Mouse (Mus musculus): Measurements from ENCODE around the gene Rsph1. TPM values are rescaled to one million over a fixed set of nuclear protein-coding genes. Genes with fewer than 3 reads are reported as not detected.

The Rsph1 gene
- polyA plus RNA-seq, 1 experiment: 2.7 TPM

- DNase-seq: no peak
- H3K4me3 ChIP-seq (replicated peaks; ENCODE audit: insufficient read depth, low read depth, low read length): no peak overlapping the region
- TF ChIP-seq CTCF (IDR thresholded peaks at IDR 0.05; ENCODE audit: borderline replicate concordance, insufficient read depth, low read depth, low read length): peak; percentile 31; the same call in 1 of the 2 replicates
- TF ChIP-seq POLR2A (IDR thresholded peaks at IDR 0.05; ENCODE audit: borderline replicate concordance, insufficient read depth, low read length): no peak
Observed at GRCm38 (mm10) chr17:31242764-31243163, 34.4 kb downstream of the Rsph1 start.

GRCm38 (mm10) chr17:31241156-31241555, 36.0 kb downstream of the Rsph1 start:
- H3K27ac ChIP-seq (ENCODE audit: insufficient read depth, low read length): no peak overlapping the region
- TF ChIP-seq POLR2A (IDR thresholded peaks at IDR 0.05; ENCODE audit: borderline replicate concordance, insufficient read depth, low read length) (no peak), CTCF (IDR thresholded peaks at IDR 0.05; ENCODE audit: borderline replicate concordance, insufficient read depth, low read depth, low read length) (no peak)
- H3K4me3 ChIP-seq (replicated peaks; ENCODE audit: insufficient read depth, low read depth, low read length): no peak overlapping the region
- WGBS: 86% methylated on average over 8 of the region's 8 CpGs
- no peaks in the 10 kb centered on the region for H3K4me1 ChIP-seq (ENCODE audit: control insufficient read depth, insufficient read depth, low read length)
- no peak for DNase-seq
- H3K27me3 ChIP-seq (ENCODE audit: control insufficient read depth, insufficient read depth, low read length): no peaks in the 10 kb centered on the region

More at GRCm38 (mm10) chr17:31242764-31243163, 34.4 kb downstream of the Rsph1 start:
- no peaks in the 10 kb centered on the region for H3K27me3 ChIP-seq (ENCODE audit: control insufficient read depth, insufficient read depth, low read length)
- H3K4me1 ChIP-seq (ENCODE audit: control insufficient read depth, insufficient read depth, low read length): no peaks in the 10 kb centered on the region
- H3K27ac ChIP-seq (ENCODE audit: insufficient read depth, low read length): no peak overlapping the region
- 0% methylated on average over 1 of the region's 1 CpGs for WGBS

- WGBS: 76% methylated on average over 7 of the region's 7 CpGs
- Histone ChIP-seq H3K4me1 (ENCODE audit: control insufficient read depth, insufficient read depth, low read length) (no peaks in the 10 kb centered on the region), H3K4me3 (replicated peaks; ENCODE audit: insufficient read depth, low read depth, low read length) (no peak overlapping the region), H3K27me3 (ENCODE audit: control insufficient read depth, insufficient read depth, low read length) (no peaks in the 10 kb centered on the region), H3K27ac (ENCODE audit: insufficient read depth, low read length) (no peak overlapping the region)
- TF ChIP-seq CTCF (IDR thresholded peaks at IDR 0.05; ENCODE audit: borderline replicate concordance, insufficient read depth, low read depth, low read length) (no peak), POLR2A (IDR thresholded peaks at IDR 0.05; ENCODE audit: borderline replicate concordance, insufficient read depth, low read length) (no peak)
- no peak for DNase-seq
Observed at GRCm38 (mm10) chr17:31238234-31239020, 38.8 kb downstream of the Rsph1 start.

GRCm38 (mm10) chr17:31235915-31236314, 41.3 kb downstream of the Rsph1 start:
- Histone ChIP-seq H3K27ac (ENCODE audit: insufficient read depth, low read length) (no peak overlapping the region), H3K4me3 (replicated peaks; ENCODE audit: insufficient read depth, low read depth, low read length) (no peak overlapping the region), H3K4me1 (ENCODE audit: control insufficient read depth, insufficient read depth, low read length) (no peaks in the 10 kb centered on the region), H3K27me3 (ENCODE audit: control insufficient read depth, insufficient read depth, low read length) (no peaks in the 10 kb centered on the region)
- no peak for DNase-seq
- 94% methylated on average over 1 of the region's 1 CpGs for WGBS
- TF ChIP-seq POLR2A (IDR thresholded peaks at IDR 0.05; ENCODE audit: borderline replicate concordance, insufficient read depth, low read length): no peak
- TF ChIP-seq CTCF (IDR thresholded peaks at IDR 0.05; ENCODE audit: borderline replicate concordance, insufficient read depth, low read depth, low read length): no peak

- no peak overlapping the region for H3K27ac ChIP-seq (ENCODE audit: insufficient read depth, low read length)
- no peak for TF ChIP-seq POLR2A (IDR thresholded peaks at IDR 0.05; ENCODE audit: borderline replicate concordance, insufficient read depth, low read length)
- no peak for TF ChIP-seq CTCF (IDR thresholded peaks at IDR 0.05; ENCODE audit: borderline replicate concordance, insufficient read depth, low read depth, low read length)
- 33% methylated on average over 8 of the region's 8 CpGs for WGBS
- no peaks in the 10 kb centered on the region; the same call in 1 of the 2 replicates for H3K27me3 ChIP-seq (ENCODE audit: control insufficient read depth, insufficient read depth, low read length)
- H3K4me1 ChIP-seq (ENCODE audit: control insufficient read depth, insufficient read depth, low read length): no peaks in the 10 kb centered on the region
- no peak for DNase-seq
- H3K4me3 ChIP-seq (replicated peaks; ENCODE audit: insufficient read depth, low read depth, low read length): no peak overlapping the region
Observed at GRCm38 (mm10) chr17:31232251-31233010, 44.8 kb downstream of the Rsph1 start.

- Histone ChIP-seq H3K27me3 (ENCODE audit: control insufficient read depth, insufficient read depth, low read length) (no peaks in the 10 kb centered on the region; the same call in 1 of the 2 replicates), H3K27ac (ENCODE audit: insufficient read depth, low read length) (no peak overlapping the region), H3K4me1 (ENCODE audit: control insufficient read depth, insufficient read depth, low read length) (no peaks in the 10 kb centered on the region), H3K4me3 (replicated peaks; ENCODE audit: insufficient read depth, low read depth, low read length) (no peak overlapping the region)
- no peak for TF ChIP-seq CTCF (IDR thresholded peaks at IDR 0.05; ENCODE audit: borderline replicate concordance, insufficient read depth, low read depth, low read length)
- no peak for TF ChIP-seq POLR2A (IDR thresholded peaks at IDR 0.05; ENCODE audit: borderline replicate concordance, insufficient read depth, low read length)
- no peak for DNase-seq
- 54% methylated on average over 6 of the region's 6 CpGs for WGBS
Observed at GRCm38 (mm10) chr17:31231780-31232179, 45.4 kb downstream of the Rsph1 start.

GRCm38 (mm10) chr17:31226931-31227330, 50.3 kb downstream of the Rsph1 start:
- Histone ChIP-seq H3K4me1 (ENCODE audit: control insufficient read depth, insufficient read depth, low read length) (no peaks in the 10 kb centered on the region), H3K27ac (ENCODE audit: insufficient read depth, low read length) (no peak overlapping the region), H3K27me3 (ENCODE audit: control insufficient read depth, insufficient read depth, low read length) (no peaks in the 10 kb centered on the region; the same call in 1 of the 2 replicates), H3K4me3 (replicated peaks; ENCODE audit: insufficient read depth, low read depth, low read length) (no peak overlapping the region)
- no peak for DNase-seq
- WGBS: 85% methylated on average over 7 of the region's 7 CpGs
- TF ChIP-seq POLR2A (IDR thresholded peaks at IDR 0.05; ENCODE audit: borderline replicate concordance, insufficient read depth, low read length) (no peak), CTCF (IDR thresholded peaks at IDR 0.05; ENCODE audit: borderline replicate concordance, insufficient read depth, low read depth, low read length) (no peak)
